Mouse (Mus musculus) cortical plate, adult 2 months (tissue): ENCODE measurements around the gene Spdye4a. TPM values are rescaled to one million over a fixed set of nuclear protein-coding genes. Genes with fewer than 3 reads are reported as not detected.

Experiments used
- H3K27ac ChIP-seq: fragments of 200-500 bp; 2 replicates; pipeline ENCODE4 v1.5.1; 2012; ENCODE audit warnings: low read length, control low read depth, inconsistent platforms; ENCODE audit not compliant: insufficient read depth
- H3K4me1 ChIP-seq: fragments of 200-500 bp; 2 replicates; pipeline ENCODE4 v1.6.1; 2011; ENCODE audit warnings: low read length; ENCODE audit not compliant: control insufficient read depth, insufficient read depth
- H3K4me3 ChIP-seq: fragments of 200-500 bp; 2 replicates; pipeline ENCODE4 v1.5.1; 2011; ENCODE audit warnings: mild to moderate bottlenecking, low read length, control low read depth; ENCODE audit not compliant: insufficient read depth
- CTCF ChIP-seq: fragments of 200-500 bp; IDR thresholded peaks from 2 replicates; pipeline ENCODE4 v1.5.1; 2011; ENCODE audit warnings: mild to moderate bottlenecking, control low read depth, low read length; ENCODE audit not compliant: insufficient read depth; ENCODE audit errors: extremely low read depth
- POLR2A ChIP-seq: fragments of 200-500 bp; IDR thresholded peaks from 2 replicates; pipeline ENCODE4 v1.6.1; 2011; ENCODE audit warnings: mild to moderate bottlenecking, low read length, control low read depth; ENCODE audit not compliant: insufficient read depth; ENCODE audit errors: extremely low read depth
- polyA plus RNA-seq: library from polyadenylated mRNA; depleted of rRNA; stranded (reverse); fragments of >200 nt; gene quantifications from 2 replicates; pipeline ENCODE4 v1.2.3, GENCODE M21; 2012; rRNA removed

Gene Spdye4a
- 0.11 TPM in 1 of 2 replicates, not detected in the other for polyA plus RNA-seq

- TF ChIP-seq POLR2A (no peak), CTCF (no peak)
- Histone ChIP-seq H3K27ac (no peak within 1 kb of the TSS), H3K4me1 (no peaks in the 10 kb centered on the region), H3K4me3 (no peak within 1 kb of the TSS)
Measured at GRCm38 (mm10) chr5:143226790-143227189, at the start of gene Spdye4a. Gene Spdye4a (minus strand): TSS chr5:143226890.

DNA sequence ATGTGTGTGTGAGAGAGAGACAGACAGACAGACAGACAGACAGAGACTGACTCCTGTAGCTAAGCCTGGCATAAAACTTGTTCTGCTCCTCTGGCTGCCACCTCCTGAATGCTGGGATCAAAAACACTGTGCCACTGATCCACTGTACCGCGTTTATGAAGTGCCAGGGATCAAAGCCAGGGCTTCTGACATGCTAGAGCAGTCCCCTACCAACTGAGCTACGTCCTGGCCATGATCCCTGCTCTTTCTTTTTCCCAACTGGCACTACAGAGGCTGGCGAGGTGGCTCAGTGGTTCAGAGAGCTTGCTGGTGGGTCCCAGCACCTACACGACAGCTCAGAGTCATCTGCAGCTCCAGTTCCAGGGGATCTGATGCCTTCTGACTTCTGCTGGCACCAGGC, 49.1 kb upstream of the Spdye4a start:
- Histone ChIP-seq H3K27ac (no peak overlapping the region), H3K4me1 (peaks cover 3% of the 10 kb centered on the region), H3K4me3 (no peak overlapping the region)
- TF ChIP-seq CTCF (no peak), POLR2A (no peak)

DNA sequence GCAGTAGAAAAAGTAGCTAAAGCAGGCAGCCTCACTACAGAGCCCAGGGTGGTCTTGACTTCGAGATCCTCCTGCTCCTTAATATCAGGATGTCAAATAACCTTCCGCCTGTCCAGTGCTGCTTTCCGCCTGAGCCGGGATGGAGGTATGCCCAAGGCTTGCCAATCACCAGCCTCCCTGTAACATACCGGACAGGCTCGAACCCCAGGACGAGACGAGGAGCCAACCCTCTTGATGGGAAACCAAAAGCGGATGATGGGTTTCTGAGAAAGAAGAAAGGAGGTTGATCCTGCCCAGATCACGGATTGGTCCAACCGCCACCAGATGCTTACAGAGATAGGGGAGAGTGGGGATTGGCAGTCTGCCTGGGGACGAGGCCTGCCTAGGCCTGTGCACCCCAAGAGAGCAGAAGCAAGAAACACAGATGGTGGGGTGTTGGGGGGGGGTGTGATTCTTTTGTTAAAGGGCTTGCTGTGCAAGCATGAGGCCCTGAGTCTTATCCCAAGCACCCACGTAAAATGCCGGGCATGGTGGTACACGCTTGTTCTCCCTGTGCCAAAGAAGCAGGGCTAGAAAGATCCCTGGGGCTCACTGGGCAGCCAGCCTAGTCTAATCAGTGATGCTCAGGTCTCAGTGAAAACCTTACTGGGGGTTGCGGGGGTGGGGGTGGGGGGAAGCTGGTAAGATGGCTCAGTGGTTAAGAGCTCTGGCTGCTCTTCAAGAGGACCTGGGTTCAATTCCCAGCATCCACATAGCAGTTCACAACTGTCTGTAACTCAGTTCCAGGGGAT, 46.0 kb upstream of the Spdye4a start:
- TF ChIP-seq CTCF (no peak), POLR2A (no peak)
- H3K4me1 ChIP-seq = peaks cover 7% of the 10 kb centered on the region
- no peak overlapping the region for H3K27ac ChIP-seq
- no peak overlapping the region for H3K4me3 ChIP-seq

- Histone ChIP-seq H3K27ac (no peak overlapping the region), H3K4me3 (no peak overlapping the region), H3K4me1 (peaks cover 7% of the 10 kb centered on the region)
- no peak for TF ChIP-seq CTCF
- TF ChIP-seq POLR2A = no peak
Measured at GRCm38 (mm10) chr5:143272108-143272507, 45.4 kb upstream of the Spdye4a start.

DNA sequence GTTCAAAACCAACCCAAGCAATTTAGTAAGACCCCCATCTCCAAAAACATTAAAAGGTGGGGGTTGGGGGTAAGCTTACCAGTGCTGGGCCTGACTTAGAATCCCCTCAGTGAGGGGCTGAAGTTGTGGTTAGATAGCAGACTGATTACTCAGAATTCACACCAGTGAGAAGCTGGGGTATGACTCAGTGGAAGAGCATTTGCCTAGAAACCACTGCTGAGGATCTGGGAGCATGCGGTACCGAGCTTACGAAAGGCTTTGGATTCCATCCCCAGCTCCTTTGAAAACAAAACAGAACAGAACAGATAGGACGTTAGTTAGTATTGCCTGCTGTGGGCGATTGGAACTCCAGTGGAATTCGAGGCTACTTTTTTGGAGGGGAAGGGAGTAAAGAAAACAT, 45.0 kb upstream of the Spdye4a start:
- Histone ChIP-seq H3K4me1 (peaks cover 7% of the 10 kb centered on the region), H3K27ac (0 out of 2 replicates have a peak overlapping the region, but pooled peaks have one; percentile 6)
- TF ChIP-seq CTCF (no peak), POLR2A (no peak)

GRCm38 (mm10) chr5:143270151-143270519, 43.4 kb upstream of the Spdye4a start:
- peak overlapping the region; percentile 75 for H3K4me3 ChIP-seq
- H3K27ac ChIP-seq = peak overlapping the region; percentile 97
- peaks cover 7% of the 10 kb centered on the region for H3K4me1 ChIP-seq
- TF ChIP-seq POLR2A (no peak), CTCF (no peak)

More for the DNA sequence above, 45.0 kb upstream of the Spdye4a start:
- H3K4me3 ChIP-seq = no peak overlapping the region; the same call in 1 of the 2 replicates

- Histone ChIP-seq H3K27ac (peak within 1 kb of the TSS; percentile 97), H3K4me1 (peaks cover 7% of the 10 kb centered on the region), H3K4me3 (peak within 1 kb of the TSS; percentile 75)
- TF ChIP-seq POLR2A (peak; percentile 90), CTCF (no peak)
Measured at GRCm38 (mm10) chr5:143269363-143270150, 42.9 kb upstream of the Spdye4a start, which contains the start of gene Zfp316. Gene Zfp316 (minus strand): TSS chr5:143270022.

DNA sequence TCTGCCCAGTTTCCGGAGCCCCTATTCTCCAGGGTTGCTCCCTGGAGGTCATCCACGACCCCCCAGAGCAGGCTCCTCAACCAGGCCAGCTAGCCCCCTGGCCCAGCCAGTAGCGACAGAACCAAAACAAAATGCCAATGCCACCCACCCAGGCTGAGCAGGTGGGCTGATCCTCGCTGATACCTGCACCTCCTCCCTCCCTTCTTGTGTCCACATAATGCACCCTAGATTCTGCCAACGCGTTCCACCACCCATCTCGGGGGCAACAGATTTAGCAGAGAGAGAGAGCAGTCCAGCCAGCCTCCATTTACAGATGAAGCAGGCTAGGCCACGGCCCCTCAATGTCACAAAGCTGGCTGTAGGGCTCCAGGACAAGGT, 42.3 kb upstream of the Spdye4a start:
- Histone ChIP-seq H3K4me1 (peaks cover 7% of the 10 kb centered on the region), H3K27ac (peak overlapping the region; percentile 97), H3K4me3 (peak overlapping the region; percentile 75)
- TF ChIP-seq CTCF (no peak), POLR2A (no peak)

- peaks cover 11% of the 10 kb centered on the region for H3K4me1 ChIP-seq
- no peak overlapping the region for H3K27ac ChIP-seq
- TF ChIP-seq CTCF = no peak
- no peak for TF ChIP-seq POLR2A
- H3K4me3 ChIP-seq = no peak overlapping the region
Measured at GRCm38 (mm10) chr5:143266794-143267193, 40.1 kb upstream of the Spdye4a start.

DNA sequence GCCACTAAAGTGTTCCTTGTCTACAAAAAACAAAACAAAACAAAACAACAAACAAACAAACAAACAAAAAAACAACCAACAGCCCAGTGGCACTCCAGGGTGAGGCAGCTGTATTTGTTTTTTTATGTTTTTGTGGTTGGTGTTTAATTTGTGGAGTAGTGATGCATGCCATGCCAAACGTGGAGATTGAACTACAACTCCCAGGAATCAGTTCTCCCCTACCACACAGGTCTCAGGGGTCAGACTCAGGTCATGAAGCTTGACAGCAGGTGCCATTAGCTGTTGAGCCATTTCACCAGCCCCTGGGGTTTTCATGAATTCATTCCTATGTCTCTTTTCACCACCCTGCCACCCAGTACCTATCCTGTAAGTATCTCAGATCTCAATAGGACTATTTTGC, 38.7 kb upstream of the Spdye4a start:
- Histone ChIP-seq H3K4me3 (no peak overlapping the region), H3K27ac (no peak overlapping the region), H3K4me1 (peaks cover 9% of the 10 kb centered on the region)
- TF ChIP-seq CTCF (no peak), POLR2A (no peak)
